Mouse (Mus musculus) retina, embryonic 14.5 days (tissue): Measurements from ENCODE around the gene Scube2.

ENCODE experiments used
- DNase-seq: peaks from one replicate; pipeline ENCODE4 v3.0.0-alpha.2; 2015; ENCODE audit warnings: low spot score

Scube2 gene

DNA sequence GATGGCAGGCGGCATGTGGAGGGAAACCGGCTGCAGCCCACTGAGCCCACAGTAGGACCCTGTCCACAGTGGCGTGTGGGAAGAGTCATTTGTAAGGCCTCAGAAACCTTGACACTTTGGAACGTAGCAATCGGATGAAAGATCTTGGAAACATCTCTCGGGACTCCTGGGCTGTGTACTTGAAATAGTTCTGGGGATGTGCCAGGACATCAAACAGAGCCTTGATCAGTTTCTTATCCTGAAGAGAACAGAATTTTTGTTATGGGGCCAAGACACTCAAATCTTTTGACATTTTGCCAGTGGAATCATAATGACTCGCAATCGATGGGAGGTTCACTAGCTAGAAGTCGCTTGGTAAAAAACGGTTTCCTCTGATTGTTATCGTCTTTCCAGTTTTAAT, 66.3 kb downstream of the Scube2 start:
- DNase-seq: no peak

DNA sequence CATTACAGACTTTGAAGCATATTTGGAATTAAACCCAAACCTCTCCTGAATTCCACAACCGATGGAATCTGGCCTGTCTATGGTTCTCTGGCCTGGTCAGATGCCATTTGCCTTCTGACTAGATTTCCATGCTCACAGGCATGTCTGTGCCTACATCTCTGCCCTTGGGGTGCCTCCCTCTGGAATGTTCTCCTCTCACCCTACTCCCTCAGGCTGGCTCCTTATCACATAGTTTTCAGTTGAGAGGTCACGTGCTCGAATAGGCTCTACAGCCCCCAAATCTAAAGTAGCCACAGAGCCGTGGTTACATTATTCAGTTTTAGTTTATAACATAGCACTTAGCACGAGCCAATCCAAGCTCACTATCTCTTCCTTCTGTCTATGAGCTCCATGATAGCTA, 69.9 kb downstream of the Scube2 start:
- DNase-seq: no peak

DNA sequence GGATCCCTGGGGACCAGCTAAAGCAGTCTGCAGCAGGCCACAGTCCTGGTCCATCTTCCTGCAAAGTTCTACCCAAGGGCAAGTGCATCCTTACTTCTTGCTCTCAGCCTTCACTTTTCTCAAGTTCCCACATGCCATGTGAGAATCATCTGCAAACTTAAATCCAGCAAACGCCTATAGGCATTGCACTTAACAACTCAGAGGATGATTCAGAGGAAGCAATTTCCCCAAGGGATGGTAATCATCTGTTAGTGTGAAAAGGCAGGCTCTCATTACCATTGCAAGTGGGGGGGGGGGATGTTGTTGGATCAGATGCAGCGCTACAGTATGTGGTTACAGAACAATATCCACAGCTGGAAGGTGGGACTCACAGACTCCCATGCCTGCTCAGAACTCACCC, 70.9 kb downstream of the Scube2 start:
- DNase-seq: no peak

DNA sequence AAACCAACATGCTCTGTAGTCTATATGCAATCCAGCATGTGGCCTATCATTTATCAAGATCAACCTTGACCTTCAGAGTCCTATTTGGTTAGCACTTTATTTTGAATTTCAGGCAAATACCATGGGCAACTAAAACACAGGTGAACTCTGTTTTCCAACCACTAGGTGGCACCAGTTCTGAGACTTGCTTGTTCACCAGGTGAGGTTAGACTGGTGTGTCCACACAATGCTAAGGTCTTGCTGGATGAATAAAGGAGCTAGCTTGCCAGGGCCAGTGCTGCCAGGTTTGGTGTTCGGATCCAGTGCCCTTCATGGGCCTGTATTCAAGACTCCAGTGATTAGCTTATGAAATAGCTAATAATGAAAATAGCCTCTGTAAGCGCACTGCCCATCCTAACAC, 72.7 kb downstream of the Scube2 start:
- DNase-seq: peak; percentile 85

DNA sequence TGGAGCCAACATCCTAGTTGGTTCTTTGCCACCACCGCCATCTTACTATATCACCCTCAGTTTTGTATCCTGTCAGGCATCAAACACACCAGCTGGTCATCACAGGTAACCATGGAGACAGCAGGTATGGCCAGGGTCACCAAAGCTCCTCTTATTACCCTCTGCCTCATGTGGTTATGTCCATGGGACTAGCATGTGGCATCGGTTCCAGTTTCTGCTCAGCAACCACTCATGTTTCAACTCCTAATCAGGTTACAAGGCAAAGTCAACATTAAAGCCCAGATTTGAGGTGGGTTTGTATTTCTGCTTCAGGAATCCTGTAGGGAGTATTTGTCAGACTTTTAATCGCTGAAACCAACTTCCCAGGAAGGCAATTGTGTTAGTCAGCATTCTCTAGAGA, 74.7 kb downstream of the Scube2 start:
- DNase-seq: no peak

DNA sequence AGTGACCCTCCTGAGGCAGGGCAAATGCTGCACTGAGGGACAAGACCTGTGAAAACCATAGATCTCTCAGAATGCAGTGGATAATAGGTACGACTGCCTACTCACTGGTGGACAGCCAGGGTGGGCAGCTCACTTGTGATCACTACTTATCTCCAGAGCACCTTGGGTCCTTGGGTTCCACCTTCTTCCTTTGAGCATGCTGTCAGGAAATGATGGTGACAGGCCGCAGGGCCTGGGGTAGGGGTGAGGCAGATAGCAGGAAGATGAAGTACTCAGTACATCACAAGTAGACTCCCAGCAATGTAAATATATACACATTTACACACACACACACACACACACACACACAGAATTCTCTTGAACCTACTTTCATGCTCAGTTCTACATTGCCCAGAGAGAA, 77.6 kb downstream of the Scube2 start:
- no peak for DNase-seq

DNA sequence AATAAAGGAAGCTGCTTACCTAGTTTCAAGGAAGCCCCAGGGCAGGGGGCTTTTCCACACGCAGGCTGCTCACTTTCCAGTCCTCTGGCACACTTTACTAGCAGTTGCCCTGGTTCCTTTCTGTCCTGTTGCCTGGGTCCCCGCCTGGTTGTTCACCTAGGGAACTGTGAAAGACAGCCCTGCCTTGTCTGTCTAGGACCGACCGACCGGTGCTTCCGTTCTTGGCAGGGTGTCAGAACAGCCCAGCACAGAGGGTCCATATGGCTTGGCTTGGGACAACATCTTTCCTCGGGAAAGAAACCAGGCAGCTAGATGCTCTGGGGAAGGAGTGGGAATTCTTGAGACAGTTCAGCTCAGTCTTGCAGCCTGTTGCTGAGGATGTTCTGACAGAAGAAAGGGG, 82.2 kb downstream of the Scube2 start:
- DNase-seq: no peak

DNA sequence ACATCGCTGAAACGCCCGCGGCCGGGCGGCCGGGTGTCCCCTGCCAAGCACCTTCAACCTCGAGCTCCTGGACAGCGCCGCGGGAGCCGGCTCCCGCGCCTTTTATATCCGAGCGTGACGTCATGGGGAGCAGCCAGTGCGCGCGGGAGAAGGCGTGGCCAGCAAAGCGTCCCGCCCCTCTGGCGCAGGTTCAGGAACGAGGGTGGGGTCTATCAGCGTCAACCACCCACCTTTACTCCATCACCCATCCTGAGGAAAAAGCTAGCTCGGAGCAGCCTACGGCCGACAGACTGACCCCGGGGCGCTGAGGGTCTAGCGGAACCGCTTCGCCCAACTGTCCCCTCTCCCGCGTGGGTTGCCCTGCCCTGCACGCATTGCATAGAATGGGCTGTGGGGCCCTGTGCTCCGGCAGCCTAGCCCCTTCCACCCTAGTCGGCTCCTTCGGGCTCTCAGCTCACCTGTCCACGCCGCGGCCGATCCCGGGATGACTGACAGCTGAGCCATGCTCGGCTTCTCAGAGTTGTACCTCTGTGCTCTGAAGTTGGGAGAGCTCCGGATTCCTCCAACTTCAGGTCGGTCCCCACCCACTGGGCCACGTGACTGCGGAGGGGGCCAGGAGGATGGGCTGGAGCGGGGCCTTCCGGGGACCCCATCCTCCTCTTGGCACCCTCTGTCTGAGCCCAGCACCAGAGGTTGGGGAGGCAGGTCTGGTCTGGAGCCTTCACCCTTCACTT, 83.8 kb downstream of the Scube2 start, which contains the start of gene Nrip3:
Gene Nrip3 (minus strand): TSS at position 556 of the 734 bp plus-strand sequence.
- DNase-seq: peak; percentile 81

DNA sequence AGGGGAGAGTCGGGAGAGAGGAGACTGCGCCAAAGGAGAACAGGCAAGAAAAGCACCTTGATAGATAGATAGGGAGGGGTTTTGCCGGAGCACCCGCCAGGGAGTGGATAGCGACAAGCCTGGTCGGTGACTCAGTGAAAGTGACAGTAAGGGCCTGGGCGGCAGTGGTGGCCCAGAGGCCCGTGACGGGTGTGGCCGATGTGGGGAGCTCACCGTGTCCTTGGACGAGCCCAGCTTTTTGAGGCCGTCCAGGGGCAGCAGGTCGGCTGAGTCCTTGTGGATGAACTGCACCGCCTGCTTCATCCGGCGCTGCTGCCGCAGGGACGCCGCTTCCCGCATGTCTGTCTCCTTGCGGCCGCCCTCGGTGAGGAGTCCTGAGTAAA, 84.4 kb downstream of the Scube2 start:
- DNase-seq: no peak

DNA sequence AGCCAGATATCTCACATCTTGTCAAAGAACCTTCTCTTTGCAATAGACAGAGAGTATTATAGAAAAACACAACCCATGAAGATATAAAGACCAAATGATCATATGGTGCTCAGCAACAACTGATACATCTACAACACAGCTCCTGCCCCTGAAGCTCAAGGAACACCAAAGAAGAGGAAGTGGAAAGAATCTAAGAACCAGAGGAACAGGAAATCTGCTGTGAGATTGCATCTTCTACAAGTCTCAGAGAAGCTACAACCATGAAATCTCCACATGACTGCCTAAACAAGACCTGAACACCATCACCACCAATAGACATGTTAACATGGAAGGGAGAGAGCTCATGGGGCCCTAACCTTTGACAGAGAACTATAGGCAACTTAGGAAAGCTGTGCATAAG, 93.2 kb downstream of the Scube2 start:
- DNase-seq: no peak

DNA sequence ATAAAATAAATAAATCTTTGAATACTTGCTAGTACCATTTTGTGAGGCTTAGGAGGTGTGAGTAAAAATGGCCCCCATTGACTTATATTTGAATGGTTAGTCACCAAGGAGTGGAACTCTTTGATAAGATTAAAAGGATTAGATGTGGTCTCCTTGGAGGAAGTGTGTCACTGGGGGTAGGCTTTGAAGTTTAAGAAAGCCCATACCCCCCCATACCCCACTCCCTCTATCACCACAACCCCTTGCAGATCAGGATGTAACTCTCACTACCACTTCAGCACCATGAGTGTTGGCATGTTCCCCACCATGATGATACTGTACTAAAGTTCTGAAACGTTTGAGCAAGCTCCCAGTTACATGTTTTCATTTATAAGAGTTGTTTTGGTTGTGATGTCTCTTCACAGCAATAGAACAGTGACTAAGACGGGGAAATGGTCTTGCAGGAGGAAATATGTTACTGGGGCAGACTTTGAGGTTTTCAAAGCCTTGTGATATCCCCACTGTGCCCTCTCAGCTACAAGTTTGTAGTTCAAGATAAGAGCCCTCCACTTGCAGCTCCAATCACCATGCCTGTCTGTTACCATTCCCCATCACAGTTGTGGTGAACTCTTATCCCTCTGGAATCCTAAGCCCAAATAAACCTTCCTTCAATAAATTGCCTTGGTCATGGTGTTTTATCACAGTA, 96.6 kb downstream of the Scube2 start:
- no peak for DNase-seq

DNA sequence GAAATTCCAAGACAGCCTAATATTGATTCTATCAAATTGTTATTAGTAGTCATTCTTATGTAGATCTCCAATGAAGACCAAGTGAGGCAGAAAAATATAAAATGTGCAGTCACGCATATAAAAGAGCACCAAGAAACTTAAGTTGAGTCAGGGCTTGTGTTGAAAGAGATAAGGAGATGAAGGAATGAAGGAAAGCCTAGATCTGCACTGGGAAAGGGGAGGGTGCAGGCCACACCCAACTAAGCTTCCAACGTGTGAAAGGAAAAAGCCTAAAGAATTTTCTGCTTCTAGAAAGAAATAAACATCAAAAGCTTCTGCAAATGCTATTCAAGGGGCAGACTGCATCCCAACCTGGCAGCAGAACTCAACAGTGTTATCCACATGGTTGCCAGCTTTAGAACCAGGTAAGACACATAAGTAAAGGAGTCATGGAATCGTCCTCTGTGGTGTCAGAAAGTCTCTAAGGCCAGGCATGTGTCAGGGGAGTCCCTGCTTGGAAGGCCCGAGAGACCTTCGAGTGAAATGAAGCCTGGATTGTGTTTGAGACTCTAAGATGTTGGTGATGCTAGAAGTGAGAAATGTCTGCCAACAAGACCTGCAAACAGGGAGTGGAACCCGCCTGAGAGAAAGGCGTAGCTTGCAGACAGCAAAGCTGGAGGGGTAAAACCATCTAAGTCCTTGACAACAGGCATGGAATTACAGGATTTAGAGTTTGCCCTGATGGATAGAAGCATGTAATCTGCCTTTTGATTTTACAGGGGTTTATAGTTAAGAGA, 97.7 kb downstream of the Scube2 start:
- DNase-seq: no peak

DNA sequence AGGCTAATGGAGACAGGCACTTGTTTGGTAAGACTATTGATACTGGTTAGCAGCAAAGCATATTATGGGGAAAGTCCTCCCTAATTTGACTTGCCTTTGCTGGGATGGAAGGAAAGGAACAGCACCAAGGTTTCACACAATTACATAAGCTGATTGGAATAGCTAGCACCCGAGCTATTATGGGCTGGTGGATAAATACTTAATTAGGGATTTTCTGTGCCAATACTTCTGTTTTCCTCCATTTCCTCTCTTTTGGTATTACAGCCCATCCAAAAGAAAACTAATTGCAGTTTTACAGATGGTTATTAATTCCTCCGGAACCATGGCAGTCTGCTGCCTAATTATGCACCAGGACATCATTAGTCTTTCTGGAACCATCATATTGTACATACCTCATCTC, 101.5 kb downstream of the Scube2 start:
- no peak for DNase-seq

DNA sequence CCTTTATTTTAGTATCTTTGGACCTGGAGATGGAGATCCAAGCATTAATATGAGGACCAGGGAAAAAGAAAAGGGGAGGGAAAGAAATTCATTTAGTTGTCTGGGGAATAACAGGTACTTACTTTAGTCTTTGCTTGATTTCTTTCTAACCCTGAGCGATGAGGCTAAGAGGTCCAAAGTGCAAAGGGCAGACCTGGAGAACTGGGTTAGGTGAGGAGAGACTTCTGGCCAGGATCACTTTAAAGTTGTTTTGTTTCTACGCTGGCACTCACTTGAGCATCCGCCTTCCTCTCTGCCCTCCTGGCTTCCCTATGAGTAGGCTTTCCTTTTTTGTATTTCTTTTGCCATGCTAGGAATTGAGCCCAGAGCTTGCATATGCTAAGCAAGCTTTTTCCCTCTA, 109.2 kb downstream of the Scube2 start:
- no peak for DNase-seq

DNA sequence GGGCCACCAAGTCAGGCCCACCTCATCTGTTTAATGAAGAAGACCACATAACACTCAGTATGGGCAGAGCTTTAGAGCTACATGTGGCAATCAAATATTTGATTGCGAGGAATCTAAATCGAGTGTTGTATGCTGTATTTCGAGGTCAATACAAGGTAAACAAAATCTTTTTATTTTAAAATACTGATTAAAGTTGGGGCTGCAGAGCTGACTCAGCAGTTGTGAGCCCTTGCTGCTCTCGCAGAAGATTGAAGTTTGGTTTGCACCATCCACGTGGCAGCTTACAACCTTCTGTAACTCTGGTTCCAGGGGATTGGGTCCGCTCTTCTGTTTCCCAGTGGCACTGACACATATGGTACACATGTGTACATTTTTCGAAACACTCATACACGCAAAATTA, 111.4 kb downstream of the Scube2 start:
- DNase-seq: no peak

DNA sequence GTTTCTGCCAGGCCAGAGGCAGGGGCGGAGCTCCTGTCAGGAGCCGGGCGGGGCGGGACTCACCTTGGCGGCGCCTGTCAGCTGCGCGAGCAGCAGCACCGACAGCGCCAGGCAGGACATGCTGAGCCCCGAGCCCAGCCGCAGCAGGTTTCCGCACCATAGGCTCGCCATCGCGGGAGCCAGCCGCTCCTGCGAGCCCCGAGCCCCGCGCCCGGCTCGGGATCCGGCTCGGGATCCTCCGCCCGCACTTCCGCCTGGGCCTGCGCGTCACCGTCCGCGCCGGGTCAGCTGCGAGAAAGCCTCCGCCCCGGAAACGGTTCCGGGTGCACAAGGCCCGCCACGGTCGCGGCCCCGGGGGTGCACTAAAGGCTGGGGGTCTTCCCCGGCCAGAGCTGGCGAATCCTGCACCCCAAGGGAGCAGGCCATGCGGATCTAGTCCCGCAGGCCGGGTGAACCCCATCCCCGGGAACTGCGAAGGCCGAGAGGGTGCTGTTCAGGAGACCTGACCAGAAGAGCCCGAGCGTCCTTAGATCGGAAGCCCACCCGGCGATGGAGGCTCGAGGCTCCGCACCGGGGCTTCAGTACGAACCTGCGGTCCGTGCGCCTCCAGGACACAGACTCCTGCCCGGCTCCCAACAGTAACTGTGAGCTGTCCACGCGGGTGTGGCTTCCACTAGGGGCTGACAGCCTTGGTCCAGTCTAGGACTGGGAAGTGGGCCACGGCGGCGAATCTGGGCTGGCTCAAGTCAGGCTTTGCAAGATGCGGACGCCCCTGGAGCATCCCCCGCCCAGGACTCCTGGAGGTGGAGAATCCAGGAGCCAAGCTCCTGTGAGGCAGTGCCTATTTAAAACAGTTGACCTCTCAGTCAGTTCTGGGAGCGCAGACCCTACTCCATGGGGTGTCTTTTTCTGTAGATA, 113.2 kb downstream of the Scube2 start, which contains the start of gene Tmem9b:
Gene Tmem9b (minus strand): TSS at position 868 of the 918 bp plus-strand sequence.
- peak; percentile 79 for DNase-seq

DNA sequence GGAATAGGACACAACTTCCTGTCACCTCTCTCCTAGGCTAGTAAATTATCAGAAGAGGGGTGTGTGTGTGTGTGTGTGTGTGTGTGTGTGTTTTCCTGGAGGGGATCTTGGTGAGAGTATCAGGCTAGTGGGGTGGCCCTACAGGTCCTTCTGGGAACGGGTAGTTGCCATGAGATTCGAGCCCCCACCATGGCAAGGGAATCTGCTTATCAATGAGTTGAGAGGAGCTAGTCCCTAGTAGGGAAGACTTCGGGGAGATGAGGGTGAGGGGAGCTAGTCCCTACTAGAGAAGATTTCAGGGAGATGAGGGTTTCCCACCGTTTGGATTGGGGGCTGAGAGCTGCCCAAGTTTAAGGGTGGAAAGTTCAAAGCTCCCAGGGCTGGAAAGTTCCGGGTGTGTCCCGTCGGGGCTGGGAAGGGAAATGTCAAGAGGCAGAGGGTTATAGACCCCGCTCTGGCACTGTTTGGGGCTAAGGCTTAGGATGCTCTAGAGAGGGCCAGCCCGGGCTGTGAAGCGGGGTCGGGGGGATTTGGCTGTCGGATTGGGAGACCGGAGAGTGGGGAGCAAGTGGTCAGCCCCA, 114.0 kb downstream of the Scube2 start:
- no peak for DNase-seq
